Mouse (Mus musculus) E14TG2a.4 (cell line): ENCODE data around the gene Adamts9.
A peak's percentile ranks its signal among the peaks of the same experiment; 100 is the strongest.

Experiments
- H3K27me3 ChIP-seq: 2 replicates; pipeline ENCODE4 v1.6.1; 2014; ENCODE audit warnings: low read length, control low read depth; ENCODE audit not compliant: insufficient read depth
- H3K36me3 ChIP-seq: 2 replicates; pipeline ENCODE4 v1.6.1; 2014; ENCODE audit warnings: low read length, control low read depth; ENCODE audit not compliant: insufficient read depth
- H3K4me1 ChIP-seq: replicated peaks from 2 replicates; pipeline ENCODE4 v1.6.1; 2014; ENCODE audit warnings: low read depth, low read length, control low read depth
- H3K4me3 ChIP-seq: replicated peaks from 2 replicates; pipeline ENCODE4 v1.5.1; 2014; ENCODE audit warnings: mild to moderate bottlenecking, low read length
- H3K9me3 ChIP-seq: 2 replicates; pipeline ENCODE4 v1.6.1; 2014; ENCODE audit warnings: low read length, control low read depth
- CTCF ChIP-seq: conservative IDR thresholded peaks from 2 replicates; pipeline ENCODE4 v1.5.1; 2014; ENCODE audit warnings: low read length
- NANOG ChIP-seq: IDR thresholded peaks from 2 replicates; pipeline ENCODE4 v1.6.1; 2014; ENCODE audit warnings: borderline replicate concordance, low read length, mixed read lengths
- POU5F1 ChIP-seq: IDR thresholded peaks from 2 replicates; pipeline ENCODE4 v1.6.1; 2014; ENCODE audit warnings: low read length, borderline replicate concordance

The Adamts9 gene

GRCm38 (mm10) chr6:92779140-92779934, 164.0 kb downstream of the Adamts9 start:
- Histone ChIP-seq H3K4me1 (peaks cover 12% of the 10 kb centered on the region), H3K27me3 (no peaks in the 10 kb centered on the region), H3K4me3 (no peak overlapping the region), H3K9me3 (no peaks in the 10 kb centered on the region), H3K36me3 (no peaks in the 10 kb centered on the region)
- TF ChIP-seq POU5F1 (no peak), CTCF (no peak), NANOG (no peak)

GRCm38 (mm10) chr6:92776356-92776755, 166.9 kb downstream of the Adamts9 start:
- peaks cover 8% of the 10 kb centered on the region for H3K4me1 ChIP-seq
- no peaks in the 10 kb centered on the region for H3K9me3 ChIP-seq
- no peaks in the 10 kb centered on the region for H3K36me3 ChIP-seq
- H3K4me3 ChIP-seq = no peak overlapping the region
- no peaks in the 10 kb centered on the region for H3K27me3 ChIP-seq
- TF ChIP-seq CTCF (peak; percentile 48), POU5F1 (no peak)

- Histone ChIP-seq H3K36me3 (no peaks in the 10 kb centered on the region), H3K27me3 (0 out of 2 replicates have a peak, but pooled peaks cover 4% of the 10 kb centered on the region), H3K9me3 (no peaks in the 10 kb centered on the region), H3K4me1 (peaks cover 34% of the 10 kb centered on the region), H3K4me3 (no peak overlapping the region)
- TF ChIP-seq NANOG (peak; percentile 79), CTCF (no peak), POU5F1 (no peak)
Measured at GRCm38 (mm10) chr6:92762372-92762771, 180.9 kb downstream of the Adamts9 start.

- H3K9me3 ChIP-seq = no peaks in the 10 kb centered on the region
- H3K36me3 ChIP-seq = no peaks in the 10 kb centered on the region
- H3K4me1 ChIP-seq = peaks cover 27% of the 10 kb centered on the region
- TF ChIP-seq CTCF = no peak
- TF ChIP-seq NANOG = no peak
- TF ChIP-seq POU5F1 = no peak
- H3K4me3 ChIP-seq = no peak overlapping the region
- H3K27me3 ChIP-seq = 0 out of 2 replicates have a peak, but pooled peaks cover 4% of the 10 kb centered on the region
Measured at GRCm38 (mm10) chr6:92759616-92760015, 183.7 kb downstream of the Adamts9 start.

GRCm38 (mm10) chr6:92755826-92756225, 187.5 kb downstream of the Adamts9 start:
- H3K9me3 ChIP-seq = no peaks in the 10 kb centered on the region
- H3K27me3 ChIP-seq = no peaks in the 10 kb centered on the region
- peaks cover 12% of the 10 kb centered on the region for H3K4me1 ChIP-seq
- TF ChIP-seq CTCF = no peak
- no peak for TF ChIP-seq POU5F1
- TF ChIP-seq NANOG = no peak
- no peak overlapping the region for H3K4me3 ChIP-seq
- no peaks in the 10 kb centered on the region for H3K36me3 ChIP-seq

- Histone ChIP-seq H3K9me3 (no peaks in the 10 kb centered on the region), H3K4me1 (peaks cover 5% of the 10 kb centered on the region), H3K36me3 (no peaks in the 10 kb centered on the region), H3K27me3 (no peaks in the 10 kb centered on the region), H3K4me3 (no peak overlapping the region)
- TF ChIP-seq POU5F1 = no peak
- no peak for TF ChIP-seq NANOG
- TF ChIP-seq CTCF = no peak
Measured at GRCm38 (mm10) chr6:92752737-92753136, 190.6 kb downstream of the Adamts9 start.

GRCm38 (mm10) chr6:92749420-92749819, 193.9 kb downstream of the Adamts9 start:
- H3K4me1 ChIP-seq = peaks cover 10% of the 10 kb centered on the region
- no peaks in the 10 kb centered on the region for H3K27me3 ChIP-seq
- no peaks in the 10 kb centered on the region for H3K36me3 ChIP-seq
- H3K9me3 ChIP-seq = no peaks in the 10 kb centered on the region
- no peak for TF ChIP-seq CTCF
- TF ChIP-seq NANOG = no peak
- no peak for TF ChIP-seq POU5F1
- no peak overlapping the region for H3K4me3 ChIP-seq

GRCm38 (mm10) chr6:92743605-92744004, 199.7 kb downstream of the Adamts9 start:
- TF ChIP-seq POU5F1 (no peak), CTCF (peak; percentile 24)
- H3K36me3 ChIP-seq = no peaks in the 10 kb centered on the region
- peak overlapping the region; percentile 46 for H3K4me3 ChIP-seq
- H3K9me3 ChIP-seq = peaks cover 9% of the 10 kb centered on the region
- H3K27me3 ChIP-seq = peaks cover 2% of the 10 kb centered on the region; the same call in 1 of the 2 replicates
- peaks cover 18% of the 10 kb centered on the region for H3K4me1 ChIP-seq

- Histone ChIP-seq H3K36me3 (no peaks in the 10 kb centered on the region), H3K9me3 (peaks cover 19% of the 10 kb centered on the region), H3K4me3 (no peak overlapping the region), H3K27me3 (no peaks in the 10 kb centered on the region), H3K4me1 (peaks cover 10% of the 10 kb centered on the region)
- no peak for TF ChIP-seq POU5F1
Measured at GRCm38 (mm10) chr6:92737116-92737515, 206.2 kb downstream of the Adamts9 start.
